Mouse (Mus musculus) sigmoid colon, adult 10 weeks (tissue): ENCODE measurements around the gene Spz1. TPM values are rescaled to one million over a fixed set of nuclear protein-coding genes. Genes with fewer than 3 reads are reported as not detected.

Experiments used
- polyA plus RNA-seq: library from polyadenylated mRNA; stranded (reverse); fragments of 350-450 nt; fragmentation: Illumina TruSeq; extraction: RNeasy Lipid Tissue Mini Kit (QIAGEN cat#74804); gene quantifications from one replicate; pipeline ENCODE4 v1.2.3, GENCODE M21; 2014; ENCODE audit warnings: low read depth, low replicate concordance

The Spz1 gene
- not detected for polyA plus RNA-seq

DNA sequence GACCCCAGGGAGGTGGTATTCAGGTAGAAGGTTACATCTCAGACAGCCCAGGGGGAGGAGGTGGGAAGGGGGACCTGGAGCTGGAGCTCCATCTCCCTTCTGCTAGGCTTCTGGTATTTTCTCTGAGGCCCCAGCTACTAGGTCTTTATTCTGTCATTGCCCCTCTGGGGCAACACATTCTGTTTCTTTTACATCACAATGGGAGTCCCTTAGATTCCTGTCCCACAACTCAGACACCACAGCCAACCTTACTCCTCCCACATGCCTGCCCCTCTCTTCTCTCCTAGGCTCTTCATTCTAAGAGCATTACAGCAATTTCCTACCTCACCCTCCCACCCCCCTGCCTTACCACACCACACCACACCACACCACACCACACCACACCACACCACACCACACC is at the start of gene Spz1:
Gene Spz1 (minus strand): TSS at position 101 of the 400 bp plus-strand sequence.

DNA sequence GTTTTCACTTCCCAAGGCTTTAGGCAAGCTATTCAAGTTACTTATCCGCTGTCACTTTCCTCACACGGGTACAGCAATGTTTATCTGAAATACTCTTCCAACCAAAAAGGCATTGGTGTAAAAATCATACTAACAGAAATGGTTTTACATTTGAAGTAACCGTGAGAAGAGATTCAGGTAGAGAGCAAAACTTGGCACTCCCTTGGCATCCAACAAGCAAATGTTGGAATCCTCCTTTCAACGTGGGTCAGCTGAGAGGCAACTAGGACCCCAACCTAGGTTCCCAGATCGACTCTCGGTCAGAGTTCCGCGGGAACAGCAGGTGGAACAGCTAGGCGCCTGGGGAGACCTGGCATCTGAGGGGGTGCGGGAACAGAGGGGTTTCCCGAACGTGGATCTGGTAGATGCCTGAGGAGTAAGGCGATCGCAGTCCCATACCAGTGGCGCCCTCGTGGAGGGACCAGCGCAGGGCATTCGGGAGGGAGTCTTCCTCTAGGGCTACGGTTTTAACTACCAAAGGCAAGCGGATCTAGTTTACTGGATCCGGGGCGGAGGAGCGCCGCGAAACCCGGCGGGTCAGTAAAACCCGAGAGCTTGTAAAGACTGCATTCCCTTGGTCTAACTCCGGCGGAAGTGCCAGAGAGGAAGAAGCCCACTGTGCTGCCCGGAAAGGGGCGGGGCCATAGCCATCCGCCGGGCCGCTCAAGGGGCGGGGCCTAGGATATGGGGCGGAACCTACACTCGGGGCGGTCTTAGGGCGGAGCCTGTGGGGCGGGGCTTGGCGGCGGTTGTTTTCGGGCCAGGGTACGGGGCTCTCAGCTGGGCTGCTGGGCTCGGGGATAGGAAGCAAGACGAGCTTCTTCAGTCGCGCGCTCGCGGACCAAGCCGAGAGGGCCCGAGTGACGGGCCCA is 34.6 kb upstream of the Spz1 start, which contains the start of gene Serinc5:
Gene Serinc5 (plus strand): TSS at position 781 of the 911 bp plus-strand sequence.

DNA sequence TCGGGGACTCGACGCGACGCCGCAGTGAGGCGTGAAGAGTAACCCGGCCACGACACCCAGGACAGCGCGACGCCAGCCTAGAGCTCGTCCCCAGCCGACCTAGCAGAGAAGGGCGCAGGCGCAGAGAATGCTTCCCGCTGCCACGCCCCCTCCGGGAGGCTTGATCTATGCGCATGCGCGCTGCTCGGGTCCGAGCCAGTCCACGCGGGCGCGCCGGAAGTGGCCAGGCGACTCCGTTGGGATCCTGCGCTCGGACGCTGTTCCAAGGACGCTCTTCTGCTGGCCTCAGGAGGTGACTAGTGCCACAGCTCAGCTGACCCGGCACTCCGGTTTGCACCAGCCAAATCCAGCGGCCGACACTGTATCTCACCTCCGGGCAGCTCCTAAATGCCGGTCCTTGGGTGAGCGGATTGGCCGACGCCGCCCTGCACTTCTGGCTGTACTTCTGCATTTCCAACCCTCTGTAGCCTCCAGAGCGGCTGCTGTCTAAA is 45.2 kb downstream of the Spz1 start, which contains the start of gene Zfyve16:
Gene Zfyve16 (minus strand): TSS at position 148 of the 491 bp plus-strand sequence.

Other genes with a start within 250 kb of the Spz1 start
- 14.4 TPM for gene Dhfr, start 221.4 kb downstream of the Spz1 start, polyA plus RNA-seq
- gene Msh3, start 221.2 kb downstream of the Spz1 start, polyA plus RNA-seq: 39.1 TPM
- 0.13 TPM for gene Ankrd34b, start 150.3 kb downstream of the Spz1 start, polyA plus RNA-seq
- 7.8 TPM for gene Fam151b, start 92.2 kb downstream of the Spz1 start, polyA plus RNA-seq
- 42.9 TPM for gene Zfyve16, start 45.3 kb downstream of the Spz1 start, polyA plus RNA-seq
- gene Serinc5, start 34.9 kb upstream of the Spz1 start, polyA plus RNA-seq: 122 TPM
- gene Thbs4, start 218.6 kb upstream of the Spz1 start, polyA plus RNA-seq: 58.3 TPM